Mouse (Mus musculus) liver, embryonic 13.5 days (tissue): ENCODE measurements around the gene Tmem102. TPM values are rescaled to one million over a fixed set of nuclear protein-coding genes. Genes with fewer than 3 reads are reported as not detected.

Experiments used
- ATAC-seq: fragments of 200-750 bp; cut with Nextera tagmentation; 2 replicates; pipeline ENCODE4 v1.8.0; 2017; ENCODE audit warnings: low read depth, mild to moderate bottlenecking, moderate number of reproducible peaks, moderate library complexity
- DNase-seq: peaks from one replicate; pipeline ENCODE4 v3.0.0; 2022
- H3K27ac ChIP-seq: fragments of 300-500 bp; sonication (generic); 2 replicates; pipeline ENCODE4 v1.5.1; 2015; ENCODE audit warnings: moderate library complexity, mild to moderate bottlenecking, inconsistent platforms
- H3K27me3 ChIP-seq: fragments of 300-500 bp; sonication (generic); 2 replicates; pipeline ENCODE4 v1.6.1; 2015; ENCODE audit warnings: mild to moderate bottlenecking, inconsistent platforms
- H3K36me3 ChIP-seq: fragments of 300-500 bp; sonication (generic); 2 replicates; pipeline ENCODE4 v1.6.1; 2015; ENCODE audit warnings: mild to moderate bottlenecking, inconsistent platforms
- H3K4me1 ChIP-seq: fragments of 300-500 bp; sonication (generic); replicated peaks from 2 replicates; pipeline ENCODE4 v1.6.1; 2015; ENCODE audit warnings: inconsistent platforms
- H3K4me2 ChIP-seq: fragments of 300-500 bp; sonication (generic); 2 replicates; pipeline ENCODE4 v1.6.1; 2015; ENCODE audit warnings: inconsistent platforms, mild to moderate bottlenecking, moderate library complexity
- H3K4me3 ChIP-seq: fragments of 300-500 bp; sonication (generic); replicated peaks from 2 replicates; pipeline ENCODE4 v1.5.1; 2015; ENCODE audit warnings: mild to moderate bottlenecking, inconsistent platforms
- H3K9ac ChIP-seq: fragments of 300-500 bp; sonication (generic); 2 replicates; pipeline ENCODE4 v1.6.1; 2015; ENCODE audit warnings: mild to moderate bottlenecking, inconsistent platforms
- H3K9me3 ChIP-seq: fragments of 300-500 bp; sonication (generic); replicated peaks from 2 replicates; pipeline ENCODE4 v1.6.1; 2016; ENCODE audit warnings: inconsistent platforms
- WGBS: fragments of 180-500 bp; shearing (Covaris S2); methylation state at CpG from one replicate; pipeline ENCODE4 v1.1.7; 2015; ENCODE audit not compliant: insufficient replicate concordance; 5-methylcytosine and 5-hydroxymethylcytosine counted together
- polyA plus RNA-seq: library from polyadenylated mRNA; unstranded; fragments of >200 nt; fragmentation: Nextera tagmentation; extraction: Ambion mirVana; gene quantifications from 2 replicates; pipeline ENCODE4 v1.2.1, GENCODE M21; 2015

The Tmem102 gene
- polyA plus RNA-seq = 0.46 and 0.50 TPM in 2 replicates

DNA sequence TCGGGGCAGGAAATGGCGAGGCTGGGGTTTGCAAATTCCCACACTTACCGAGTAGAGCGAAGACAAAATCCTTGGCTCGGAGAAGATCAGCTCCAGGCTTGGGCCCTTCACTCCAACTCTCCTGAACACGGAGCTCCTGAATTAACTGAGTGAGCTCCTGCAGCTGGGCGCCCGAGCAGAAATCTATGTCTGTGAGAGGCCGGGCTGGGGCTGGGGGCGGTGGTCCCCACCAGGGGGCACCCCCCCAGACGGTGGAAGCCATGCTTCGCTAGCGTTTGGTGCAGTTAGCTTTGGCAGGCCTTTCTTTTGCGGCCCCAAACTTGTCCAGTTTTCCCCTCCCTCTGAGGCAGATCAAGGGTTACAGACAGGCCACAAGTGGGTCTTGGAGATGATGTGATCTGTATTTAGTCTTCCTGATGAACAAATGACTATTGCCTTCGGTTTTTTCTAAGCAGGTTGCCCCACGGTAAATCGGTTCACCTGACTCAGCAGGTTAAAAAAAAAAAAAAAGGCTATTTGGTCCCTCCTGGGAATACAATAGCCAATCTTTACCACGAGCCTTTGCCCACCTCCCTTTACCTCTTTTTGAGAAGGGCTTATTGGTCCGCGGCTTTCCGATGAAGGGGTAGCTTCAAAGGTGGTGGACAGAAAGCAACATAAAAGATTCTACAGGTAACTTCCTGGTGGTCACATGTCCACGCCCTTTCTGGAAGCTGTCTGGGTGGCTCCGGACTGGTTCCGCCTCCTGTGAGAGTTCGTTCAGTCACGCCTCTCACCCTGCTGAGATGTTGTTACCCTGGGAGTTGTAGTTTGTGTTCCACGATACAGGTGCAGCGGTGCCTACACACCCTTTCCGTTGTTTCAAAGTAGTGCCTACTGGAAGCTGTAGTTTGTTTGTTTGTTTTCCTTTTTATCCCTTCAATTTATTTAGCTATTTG lies at the start of gene Tmem102:
TSS of gene Tmem102 (minus strand) at position 653 of the 938 bp plus-strand sequence.
- no peak for DNase-seq
- 20% methylated on average over 29 of the region's 29 CpGs for WGBS
- Histone ChIP-seq H3K4me2 (peak within 1 kb of the TSS; percentile 77), H3K4me1 (peaks cover 55% of the 10 kb centered on the region), H3K27me3 (peaks cover 84% of the 10 kb centered on the region), H3K9me3 (no peaks in the 10 kb centered on the region), H3K36me3 (no peaks in the 10 kb centered on the region), H3K4me3 (peak within 1 kb of the TSS; percentile 57), H3K27ac (no peak within 1 kb of the TSS), H3K9ac (0 out of 2 replicates have a peak within 1 kb of the TSS, but pooled peaks have one; percentile 54)
- ATAC-seq = no peak

DNA sequence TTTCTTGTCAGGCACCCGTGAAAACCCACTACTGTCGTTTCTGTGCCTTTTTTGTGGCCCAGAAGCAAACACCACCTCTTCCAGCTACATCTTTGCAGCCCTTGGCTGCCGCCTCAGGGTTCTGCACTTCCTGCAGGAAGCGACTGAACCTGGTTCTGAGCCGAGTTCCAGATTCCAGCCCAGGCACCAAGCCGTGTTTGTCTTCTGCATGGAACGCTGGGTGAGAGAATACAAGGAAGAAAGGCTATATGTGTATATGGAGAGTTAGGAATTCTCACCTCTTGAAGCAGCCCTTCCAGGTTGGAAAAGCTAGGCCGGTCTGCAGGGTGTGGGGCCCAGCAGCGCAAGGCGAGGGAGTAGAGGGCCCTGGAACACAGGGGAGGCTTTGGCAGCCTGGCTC lies 49.3 kb upstream of the Tmem102 start:
- no peak for ATAC-seq
- Histone ChIP-seq H3K27me3 (peaks cover 21% of the 10 kb centered on the region), H3K36me3 (peaks cover 29% of the 10 kb centered on the region), H3K4me1 (peaks cover 70% of the 10 kb centered on the region), H3K9ac (peak overlapping the region; percentile 70), H3K27ac (peak overlapping the region; percentile 99), H3K9me3 (no peaks in the 10 kb centered on the region), H3K4me2 (peak overlapping the region; percentile 61), H3K4me3 (peak overlapping the region; percentile 35)
- DNase-seq = no peak
- 54% methylated on average over 10 of the region's 10 CpGs for WGBS

GRCm38 (mm10) chr11:69853994-69854393 lies 48.6 kb upstream of the Tmem102 start:
- ATAC-seq (peak; percentile 92), DNase-seq (peak; percentile 95)
- Histone ChIP-seq H3K9ac (peak overlapping the region; percentile 76), H3K9me3 (no peaks in the 10 kb centered on the region), H3K4me1 (peaks cover 77% of the 10 kb centered on the region), H3K27ac (peak overlapping the region; percentile 99), H3K36me3 (peaks cover 36% of the 10 kb centered on the region), H3K27me3 (peaks cover 16% of the 10 kb centered on the region), H3K4me3 (peak overlapping the region; percentile 43), H3K4me2 (peak overlapping the region; percentile 67)
- 15% methylated on average over 7 of the region's 7 CpGs for WGBS

DNA sequence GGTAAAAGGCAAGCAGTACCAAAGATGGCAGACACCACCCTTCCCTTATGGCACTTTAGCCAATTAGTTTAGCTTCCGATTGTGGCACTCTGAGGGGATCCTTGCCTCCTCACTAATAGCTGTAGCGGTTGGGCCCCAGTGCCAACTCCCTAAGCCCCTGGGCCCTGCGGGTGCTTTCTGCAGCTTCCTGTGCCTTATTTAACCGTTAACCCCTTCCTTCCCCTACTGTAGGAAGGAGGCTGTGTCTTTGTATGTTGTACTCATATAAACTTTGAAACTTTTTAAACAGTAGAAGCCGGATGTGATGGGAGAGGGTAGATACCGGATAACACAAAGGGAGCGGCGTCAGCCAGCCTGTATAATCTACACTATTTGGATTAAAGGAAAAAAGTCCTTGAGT lies 45.3 kb upstream of the Tmem102 start:
- H3K4me1 ChIP-seq = peaks cover 93% of the 10 kb centered on the region
- H3K36me3 ChIP-seq = peaks cover 51% of the 10 kb centered on the region
- 58% methylated on average over 8 of the region's 8 CpGs for WGBS
- no peak for DNase-seq
- H3K9ac ChIP-seq = peak overlapping the region; percentile 30; the same call in 1 of the 2 replicates
- no peaks in the 10 kb centered on the region for H3K27me3 ChIP-seq
- H3K4me2 ChIP-seq = peak overlapping the region; percentile 17; the same call in 1 of the 2 replicates
- H3K9me3 ChIP-seq = no peaks in the 10 kb centered on the region
- H3K27ac ChIP-seq = peak overlapping the region; percentile 99
- no peak for ATAC-seq
- no peak overlapping the region for H3K4me3 ChIP-seq

DNA sequence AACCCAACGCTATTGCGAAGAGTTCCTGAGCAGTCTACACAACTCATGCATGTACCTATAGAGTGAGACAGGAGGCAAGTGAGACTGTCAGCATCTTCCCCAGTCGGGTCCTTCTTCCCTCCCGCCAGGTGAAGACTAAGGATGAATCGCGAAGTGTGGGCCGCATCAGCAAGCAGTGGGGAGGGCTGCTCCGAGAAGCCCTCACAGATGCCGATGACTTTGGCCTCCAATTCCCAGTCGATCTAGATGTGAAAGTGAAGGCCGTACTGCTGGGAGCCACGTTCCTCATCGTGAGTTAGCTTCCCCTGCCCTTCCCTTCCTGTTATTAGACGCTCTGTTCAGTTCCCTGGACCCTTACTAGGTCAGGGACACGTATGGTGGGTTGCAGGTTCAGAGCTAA lies 44.5 kb upstream of the Tmem102 start:
- ATAC-seq = no peak
- WGBS = 83% methylated on average over 15 of the region's 15 CpGs
- Histone ChIP-seq H3K4me3 (no peak overlapping the region), H3K27me3 (no peaks in the 10 kb centered on the region), H3K4me2 (no peak overlapping the region), H3K36me3 (peaks cover 51% of the 10 kb centered on the region), H3K27ac (peak overlapping the region; percentile 99), H3K9me3 (no peaks in the 10 kb centered on the region), H3K9ac (no peak overlapping the region), H3K4me1 (peaks cover 92% of the 10 kb centered on the region)
- no peak for DNase-seq

GRCm38 (mm10) chr11:69849128-69849527 lies 43.7 kb upstream of the Tmem102 start:
- no peak for DNase-seq
- WGBS = 72% methylated on average over 9 of the region's 9 CpGs
- peak overlapping the region; percentile 19; the same call in 1 of the 2 replicates for H3K9ac ChIP-seq
- no peak for ATAC-seq
- H3K4me1 ChIP-seq = peaks cover 87% of the 10 kb centered on the region
- H3K9me3 ChIP-seq = no peaks in the 10 kb centered on the region
- H3K4me3 ChIP-seq = no peak overlapping the region
- H3K4me2 ChIP-seq = no peak overlapping the region
- peak overlapping the region; percentile 99 for H3K27ac ChIP-seq
- peaks cover 51% of the 10 kb centered on the region for H3K36me3 ChIP-seq
- H3K27me3 ChIP-seq = no peaks in the 10 kb centered on the region

GRCm38 (mm10) chr11:69848021-69848420 lies 42.6 kb upstream of the Tmem102 start:
- Histone ChIP-seq H3K4me3 (peak overlapping the region; percentile 79), H3K4me1 (peaks cover 86% of the 10 kb centered on the region), H3K4me2 (peak overlapping the region; percentile 94), H3K27ac (peak overlapping the region; percentile 99), H3K27me3 (no peaks in the 10 kb centered on the region), H3K9me3 (no peaks in the 10 kb centered on the region), H3K36me3 (peaks cover 51% of the 10 kb centered on the region), H3K9ac (peak overlapping the region; percentile 90)
- ATAC-seq = no peak
- 93% methylated on average over 6 of the region's 6 CpGs for WGBS
- no peak for DNase-seq

GRCm38 (mm10) chr11:69846738-69847688 lies 41.6 kb upstream of the Tmem102 start:
- DNase-seq (peak; percentile 65), ATAC-seq (peak; percentile 66)
- Histone ChIP-seq H3K9ac (peak overlapping the region; percentile 90), H3K4me3 (peak overlapping the region; percentile 79), H3K27ac (peak overlapping the region; percentile 99), H3K4me1 (peaks cover 81% of the 10 kb centered on the region), H3K9me3 (no peaks in the 10 kb centered on the region), H3K4me2 (peak overlapping the region; percentile 94), H3K36me3 (peaks cover 43% of the 10 kb centered on the region), H3K27me3 (no peaks in the 10 kb centered on the region)
- 13% methylated on average over 37 of the region's 37 CpGs for WGBS

DNA sequence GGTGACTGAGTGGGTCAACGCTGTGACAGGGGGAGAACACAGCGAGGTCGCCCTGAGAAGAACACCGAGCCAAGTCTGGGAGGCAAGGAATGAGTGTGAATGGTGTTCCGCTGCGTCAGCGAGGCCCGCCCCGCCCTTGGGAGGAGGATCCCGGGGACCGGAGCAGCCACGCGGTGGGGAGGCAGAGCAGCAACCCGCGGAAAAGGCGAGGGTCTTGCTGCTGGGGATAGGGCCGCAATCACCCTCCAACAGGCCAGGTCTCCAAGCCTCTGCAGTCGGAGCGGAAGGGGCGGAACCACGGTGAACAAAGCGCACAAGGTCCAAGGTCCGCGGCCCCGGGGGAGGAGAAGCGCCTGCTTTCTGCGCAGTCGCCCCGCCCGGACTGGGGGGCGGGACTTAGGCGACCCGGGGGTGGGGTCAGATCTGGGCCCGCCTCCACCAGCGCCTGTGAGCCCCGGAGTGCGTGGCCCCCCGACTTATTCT lies 40.8 kb upstream of the Tmem102 start, which contains the start of gene Plscr3:
TSS of gene Plscr3 (plus strand) at position 179 of the 483 bp plus-strand sequence.
- peak; percentile 89 for ATAC-seq
- H3K4me1 ChIP-seq = peaks cover 74% of the 10 kb centered on the region
- peak within 1 kb of the TSS; percentile 90 for H3K9ac ChIP-seq
- 0% methylated on average over 38 of the region's 38 CpGs for WGBS
- peak within 1 kb of the TSS; percentile 79 for H3K4me3 ChIP-seq
- H3K27me3 ChIP-seq = no peaks in the 10 kb centered on the region
- no peaks in the 10 kb centered on the region for H3K9me3 ChIP-seq
- peak within 1 kb of the TSS; percentile 99 for H3K27ac ChIP-seq
- H3K4me2 ChIP-seq = peak within 1 kb of the TSS; percentile 94
- peak; percentile 88 for DNase-seq
- peaks cover 36% of the 10 kb centered on the region for H3K36me3 ChIP-seq

GRCm38 (mm10) chr11:69838714-69839104 lies 33.3 kb upstream of the Tmem102 start:
- ATAC-seq = peak; percentile 2; the same call in 1 of the 2 replicates
- peak overlapping the region; percentile 85 for H3K27ac ChIP-seq
- peak overlapping the region; percentile 95 for H3K4me2 ChIP-seq
- H3K9ac ChIP-seq = peak overlapping the region; percentile 80
- DNase-seq = no peak
- H3K36me3 ChIP-seq = 0 out of 2 replicates have a peak, but pooled peaks cover 3% of the 10 kb centered on the region
- H3K27me3 ChIP-seq = peaks cover 41% of the 10 kb centered on the region
- WGBS = 2% methylated on average over 7 of the region's 7 CpGs
- peak overlapping the region; percentile 70 for H3K4me3 ChIP-seq
- H3K4me1 ChIP-seq = peaks cover 63% of the 10 kb centered on the region
- no peaks in the 10 kb centered on the region for H3K9me3 ChIP-seq
